Mouse (Mus musculus) midbrain, embryonic 10.5 days (tissue): Measurements from ENCODE around the gene Ptprd. TPM values are rescaled to one million over a fixed set of nuclear protein-coding genes. Genes with fewer than 3 reads are reported as not detected.
"Not testable (repeated sequence)": the region's sequence is repeated elsewhere in the genome, so short reads cannot be mapped to it uniquely, and the experiment has no call there.

Source experiments
- DNase-seq: peaks from one replicate; pipeline ENCODE4 v3.0.0-alpha.2; 2017; ENCODE audit warnings: low spot score
- H3K27ac ChIP-seq: fragments of 300-500 bp; sonication (generic); replicated peaks from 2 replicates; pipeline ENCODE4 v1.5.1; 2016; ENCODE audit warnings: mild to moderate bottlenecking
- H3K27me3 ChIP-seq: fragments of 300-500 bp; sonication (generic); 2 replicates; pipeline ENCODE4 v1.6.1; 2016; ENCODE audit warnings: low read depth, mild to moderate bottlenecking; ENCODE audit not compliant: poor library complexity, severe bottlenecking
- H3K36me3 ChIP-seq: fragments of 300-500 bp; sonication (generic); 2 replicates; pipeline ENCODE4 v1.6.1; 2016; ENCODE audit warnings: mild to moderate bottlenecking, moderate library complexity
- H3K4me1 ChIP-seq: fragments of 300-500 bp; sonication (generic); 2 replicates; pipeline ENCODE4 v1.6.1; 2016
- H3K4me3 ChIP-seq: fragments of 300-500 bp; sonication (generic); 2 replicates; pipeline ENCODE4 v1.5.1; 2016; ENCODE audit warnings: mild to moderate bottlenecking, moderate library complexity
- H3K9me3 ChIP-seq: fragments of 300-500 bp; sonication (generic); replicated peaks from 2 replicates; pipeline ENCODE4 v1.6.1; 2016; ENCODE audit warnings: mild to moderate bottlenecking
- WGBS: fragments of 180-500 bp; shearing (Covaris S2); methylation state at CpG from one replicate; pipeline ENCODE4 v1.1.7; 2016; 5-methylcytosine and 5-hydroxymethylcytosine counted together
- polyA plus RNA-seq: library from polyadenylated mRNA; unstranded; fragments of >200 nt; fragmentation: Nextera tagmentation; extraction: Ambion mirVana; gene quantifications from 2 replicates; pipeline ENCODE4 v1.2.1, GENCODE M21; 2016

The Ptprd gene
- polyA plus RNA-seq, 1 experiment from 2014 or later: 9.6 TPM

- not testable (repeated sequence) for H3K27ac ChIP-seq, H3K27me3 ChIP-seq, H3K4me3 ChIP-seq, H3K4me1 ChIP-seq, H3K9me3 ChIP-seq, H3K36me3 ChIP-seq, DNase-seq
- 100% methylated on average over 1 of the region's 1 CpGs for WGBS
Measured at GRCm38 (mm10) chr4:77797391-77797790, 414.4 kb downstream of the Ptprd start.

- Histone ChIP-seq H3K4me1 (no peaks in the 10 kb centered on the region), H3K36me3 (no peaks in the 10 kb centered on the region), H3K4me3 (no peak overlapping the region), H3K27ac (no peak overlapping the region), H3K9me3 (no peaks in the 10 kb centered on the region), H3K27me3 (no peaks in the 10 kb centered on the region)
- WGBS: 79% methylated on average over 2 of the region's 2 CpGs
- DNase-seq: no peak
Measured at GRCm38 (mm10) chr4:77777237-77777636, 434.5 kb downstream of the Ptprd start.

GRCm38 (mm10) chr4:77763790-77764189 is 448.0 kb downstream of the Ptprd start:
- no peaks in the 10 kb centered on the region for H3K4me1 ChIP-seq
- H3K27me3 ChIP-seq: no peaks in the 10 kb centered on the region
- DNase-seq: no peak
- no peak overlapping the region for H3K4me3 ChIP-seq
- WGBS: 78% methylated on average over 1 of the region's 1 CpGs
- H3K27ac ChIP-seq: no peak overlapping the region
- no peaks in the 10 kb centered on the region for H3K36me3 ChIP-seq
- H3K9me3 ChIP-seq: no peaks in the 10 kb centered on the region

- Histone ChIP-seq H3K27me3 (no peaks in the 10 kb centered on the region), H3K9me3 (no peaks in the 10 kb centered on the region; the same call in 1 of the 2 replicates), H3K4me3 (no peak overlapping the region), H3K27ac (no peak overlapping the region), H3K36me3 (no peaks in the 10 kb centered on the region), H3K4me1 (no peaks in the 10 kb centered on the region)
- DNase-seq: no peak
- 94% methylated on average over 2 of the region's 2 CpGs for WGBS
Measured at GRCm38 (mm10) chr4:77743391-77743790, 468.4 kb downstream of the Ptprd start.

DNA sequence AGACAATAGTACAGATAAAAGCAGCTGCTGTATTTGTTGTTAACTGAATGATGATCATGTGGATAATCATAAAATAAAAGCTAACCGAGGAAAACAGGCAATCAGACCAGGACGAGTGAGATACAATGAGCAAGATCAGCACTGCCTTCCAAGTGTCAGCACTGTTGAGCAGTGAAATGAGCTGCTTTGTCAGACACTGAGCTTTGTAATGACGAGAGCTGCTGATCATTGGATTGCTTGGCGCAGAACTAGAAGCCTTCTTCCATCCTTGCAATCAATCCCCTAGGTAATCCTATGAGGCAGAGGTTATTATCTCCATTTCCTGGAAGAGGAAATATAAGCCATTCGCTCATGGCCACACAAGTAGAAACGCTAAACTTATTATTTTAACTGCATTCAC is 489.9 kb downstream of the Ptprd start:
- DNase-seq: no peak
- no peak overlapping the region for H3K27ac ChIP-seq
- H3K4me1 ChIP-seq: no peaks in the 10 kb centered on the region
- H3K9me3 ChIP-seq: no peaks in the 10 kb centered on the region
- WGBS: 82% methylated on average over 6 of the region's 6 CpGs
- H3K36me3 ChIP-seq: no peaks in the 10 kb centered on the region
- no peak overlapping the region for H3K4me3 ChIP-seq
- no peaks in the 10 kb centered on the region for H3K27me3 ChIP-seq

- H3K4me1 ChIP-seq: no peaks in the 10 kb centered on the region
- no peaks in the 10 kb centered on the region for H3K27me3 ChIP-seq
- H3K9me3 ChIP-seq: no peaks in the 10 kb centered on the region
- WGBS: 81% methylated on average over 2 of the region's 2 CpGs
- no peak overlapping the region for H3K27ac ChIP-seq
- no peak overlapping the region for H3K4me3 ChIP-seq
- no peak for DNase-seq
- H3K36me3 ChIP-seq: no peaks in the 10 kb centered on the region
Measured at GRCm38 (mm10) chr4:77717792-77718191, 494.0 kb downstream of the Ptprd start.

GRCm38 (mm10) chr4:77710231-77710630 is 501.5 kb downstream of the Ptprd start:
- H3K36me3 ChIP-seq: no peaks in the 10 kb centered on the region
- no peaks in the 10 kb centered on the region for H3K27me3 ChIP-seq
- no peaks in the 10 kb centered on the region for H3K9me3 ChIP-seq
- H3K4me1 ChIP-seq: no peaks in the 10 kb centered on the region
- DNase-seq: no peak
- no peak overlapping the region for H3K27ac ChIP-seq
- no peak overlapping the region for H3K4me3 ChIP-seq
- WGBS: 76% methylated on average over 2 of the region's 2 CpGs

DNA sequence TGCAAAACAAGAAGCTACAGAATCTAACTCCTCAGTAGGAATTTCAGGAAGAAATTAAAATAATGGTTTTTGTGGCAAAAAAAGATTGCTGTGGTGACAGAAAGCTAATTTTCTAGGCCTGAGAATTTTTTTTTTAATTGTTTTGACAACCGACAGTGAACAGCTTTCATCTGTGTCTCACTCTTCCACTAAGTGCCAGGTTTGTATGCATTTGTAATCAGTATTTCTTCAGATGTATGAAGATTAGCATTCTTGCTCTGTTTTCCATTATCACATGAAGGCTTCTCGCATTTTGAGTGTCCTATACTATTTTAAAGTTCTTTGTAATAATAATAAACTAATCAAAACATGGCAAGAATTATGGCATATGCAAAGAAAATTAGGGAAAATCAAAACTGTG is 513.5 kb downstream of the Ptprd start:
- no peak overlapping the region for H3K4me3 ChIP-seq
- H3K27me3 ChIP-seq: no peaks in the 10 kb centered on the region
- no peak overlapping the region for H3K27ac ChIP-seq
- no peak for DNase-seq
- no peaks in the 10 kb centered on the region for H3K4me1 ChIP-seq
- WGBS: 87% methylated on average over 2 of the region's 2 CpGs
- no peaks in the 10 kb centered on the region for H3K9me3 ChIP-seq
- H3K36me3 ChIP-seq: no peaks in the 10 kb centered on the region

- no peaks in the 10 kb centered on the region for H3K27me3 ChIP-seq
- no peaks in the 10 kb centered on the region for H3K9me3 ChIP-seq
- H3K27ac ChIP-seq: no peak overlapping the region
- DNase-seq: no peak
- 83% methylated on average over 1 of the region's 1 CpGs for WGBS
- H3K4me1 ChIP-seq: no peaks in the 10 kb centered on the region
- no peak overlapping the region for H3K4me3 ChIP-seq
- no peaks in the 10 kb centered on the region for H3K36me3 ChIP-seq
Measured at GRCm38 (mm10) chr4:77675798-77676197, 536.0 kb downstream of the Ptprd start.

GRCm38 (mm10) chr4:77664761-77665160 is 547.0 kb downstream of the Ptprd start:
- 99% methylated on average over 2 of the region's 2 CpGs for WGBS

DNA sequence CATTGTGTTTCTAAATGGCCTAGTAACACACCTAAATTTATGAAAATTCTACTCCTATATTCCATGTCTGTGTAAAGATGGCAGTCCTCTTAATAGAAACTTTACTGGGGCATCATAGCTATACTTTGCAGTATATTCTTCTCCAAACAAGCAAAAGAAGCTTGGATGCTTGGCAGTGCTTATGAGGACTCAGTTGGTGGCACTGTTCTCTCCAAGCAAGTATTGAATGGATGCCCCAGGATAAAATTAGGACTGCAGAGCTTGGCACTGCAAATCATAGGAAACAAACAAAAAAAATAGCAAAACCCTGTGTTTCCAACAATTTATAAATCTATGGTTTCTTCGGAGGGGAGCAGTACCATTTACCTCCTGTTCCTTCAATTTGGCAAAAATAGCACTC is 549.5 kb downstream of the Ptprd start:
- H3K9me3 ChIP-seq: no peaks in the 10 kb centered on the region
- H3K27ac ChIP-seq: no peak overlapping the region
- H3K4me1 ChIP-seq: no peaks in the 10 kb centered on the region
- no peaks in the 10 kb centered on the region for H3K27me3 ChIP-seq
- no peak overlapping the region for H3K4me3 ChIP-seq
- no peak for DNase-seq
- H3K36me3 ChIP-seq: no peaks in the 10 kb centered on the region
- WGBS: 82% methylated on average over 1 of the region's 1 CpGs

More at GRCm38 (mm10) chr4:77664761-77665160, 547.0 kb downstream of the Ptprd start:
- no peaks in the 10 kb centered on the region for H3K4me1 ChIP-seq
- no peak for DNase-seq
- H3K4me3 ChIP-seq: no peak overlapping the region
- no peaks in the 10 kb centered on the region for H3K36me3 ChIP-seq
- no peaks in the 10 kb centered on the region for H3K9me3 ChIP-seq
- H3K27ac ChIP-seq: no peak overlapping the region
- H3K27me3 ChIP-seq: no peaks in the 10 kb centered on the region

GRCm38 (mm10) chr4:77655669-77656068 is 556.1 kb downstream of the Ptprd start:
- no peaks in the 10 kb centered on the region for H3K4me1 ChIP-seq
- no peaks in the 10 kb centered on the region for H3K27me3 ChIP-seq
- WGBS: 91% methylated on average over 1 of the region's 1 CpGs
- no peak overlapping the region for H3K27ac ChIP-seq
- DNase-seq: no peak
- H3K4me3 ChIP-seq: no peak overlapping the region
- no peaks in the 10 kb centered on the region for H3K9me3 ChIP-seq
- H3K36me3 ChIP-seq: no peaks in the 10 kb centered on the region

GRCm38 (mm10) chr4:77649615-77650325 is 562.0 kb downstream of the Ptprd start:
- Histone ChIP-seq H3K9me3 (no peaks in the 10 kb centered on the region), H3K4me1 (no peaks in the 10 kb centered on the region), H3K36me3 (no peaks in the 10 kb centered on the region), H3K27ac (no peak overlapping the region), H3K27me3 (no peaks in the 10 kb centered on the region), H3K4me3 (no peak overlapping the region)
- no peak for DNase-seq
- WGBS: 86% methylated on average over 3 of the region's 3 CpGs

DNA sequence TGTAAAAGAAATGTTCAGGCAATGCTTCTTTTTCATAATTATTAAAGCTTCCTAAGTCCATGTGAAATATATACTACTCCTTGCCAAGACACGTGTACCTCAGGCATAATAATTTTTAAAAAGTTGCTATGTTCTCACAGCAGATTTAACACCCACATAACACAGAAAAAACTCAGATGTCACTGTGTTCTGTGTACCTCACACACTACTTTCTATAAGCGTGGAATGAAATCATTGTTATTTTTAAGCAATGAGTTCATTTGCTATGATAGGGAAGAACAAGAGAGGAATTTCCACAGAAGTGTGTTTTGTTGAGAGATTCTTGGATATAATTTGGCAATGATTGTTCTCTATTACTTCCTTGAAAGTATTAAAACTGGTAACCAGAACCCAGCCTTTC is 562.9 kb downstream of the Ptprd start:
- H3K36me3 ChIP-seq: no peaks in the 10 kb centered on the region
- no peak overlapping the region for H3K4me3 ChIP-seq
- no peak overlapping the region for H3K27ac ChIP-seq
- no peaks in the 10 kb centered on the region for H3K27me3 ChIP-seq
- no peak for DNase-seq
- 86% methylated on average over 2 of the region's 2 CpGs for WGBS
- H3K4me1 ChIP-seq: no peaks in the 10 kb centered on the region
- no peaks in the 10 kb centered on the region for H3K9me3 ChIP-seq
